Mouse (Mus musculus) hindbrain, embryonic 16.5 days (tissue): ENCODE data around the gene Apoc1. TPM values are rescaled to one million over a fixed set of nuclear protein-coding genes. Genes with fewer than 3 reads are reported as not detected.

ENCODE experiments used
- ATAC-seq: fragments of 200-750 bp; cut with Nextera tagmentation; 2 replicates; pipeline ENCODE4 v1.8.0; 2017; ENCODE audit warnings: moderate TSS enrichment, moderate library complexity
- H3K27ac ChIP-seq: fragments of 300-500 bp; sonication (generic); 2 replicates; pipeline ENCODE4 v1.5.1; 2014; ENCODE audit warnings: low read depth, mild to moderate bottlenecking, control low read depth, low read length, moderate library complexity
- H3K27me3 ChIP-seq: fragments of 300-500 bp; sonication (generic); replicated peaks from 2 replicates; pipeline ENCODE4 v1.6.1; 2014; ENCODE audit warnings: low read length; ENCODE audit not compliant: control insufficient read depth, insufficient read depth
- H3K36me3 ChIP-seq: fragments of 300-500 bp; sonication (generic); 2 replicates; pipeline ENCODE4 v1.6.1; 2014; ENCODE audit warnings: mild to moderate bottlenecking, low read length, moderate library complexity, mixed read lengths; ENCODE audit not compliant: control insufficient read depth, insufficient read depth
- H3K4me1 ChIP-seq: fragments of 300-500 bp; sonication (generic); 2 replicates; pipeline ENCODE4 v1.6.1; 2014; ENCODE audit warnings: low read depth, low read length; ENCODE audit not compliant: control insufficient read depth, insufficient read depth
- H3K4me2 ChIP-seq: fragments of 300-500 bp; sonication (generic); 2 replicates; pipeline ENCODE4 v1.6.1; 2014; ENCODE audit warnings: mild to moderate bottlenecking, low read length, control low read depth, moderate library complexity
- H3K4me3 ChIP-seq: fragments of 300-500 bp; sonication (generic); 2 replicates; pipeline ENCODE4 v1.5.1; 2014; ENCODE audit warnings: mild to moderate bottlenecking, low read length, control low read depth, moderate library complexity
- H3K9ac ChIP-seq: fragments of 300-500 bp; sonication (generic); 2 replicates; pipeline ENCODE4 v1.6.1; 2014; ENCODE audit warnings: low read depth, mild to moderate bottlenecking, control low read depth, low read length, moderate library complexity
- H3K9me3 ChIP-seq: fragments of 300-500 bp; sonication (generic); 2 replicates; pipeline ENCODE4 v1.6.1; 2014; ENCODE audit warnings: mild to moderate bottlenecking, low read length, moderate library complexity; ENCODE audit not compliant: control insufficient read depth
- whole genome bisulfite sequencing: fragments of 180-500 bp; shearing (Covaris S2); extraction: QIAGEN DNeasy Blood & Tissue Kit; methylation state at CpG from one replicate; pipeline ENCODE4 v1.1.7; 2014; 5-methylcytosine and 5-hydroxymethylcytosine counted together
- polyA plus RNA-seq: library from polyadenylated mRNA; unstranded; fragments of >200 nt; fragmentation: Nextera tagmentation; extraction: Ambion mirVana; gene quantifications from 2 replicates; pipeline ENCODE4 v1.2.1, GENCODE M21; 2015

Apoc1 gene
- polyA plus RNA-seq, 1 experiment from 2014 or later: 3.1 TPM

GRCm38 (mm10) chr7:19698907-19699826 is 6.7 kb upstream of the Apoc1 start, which contains the start of gene Apoe:
Gene Apoe (minus strand): TSS chr7:19699188.
- ATAC-seq: peak; percentile 80
- H3K4me1 ChIP-seq: peaks cover 19% of the 10 kb centered on the region
- peak within 1 kb of the TSS; percentile 40 for H3K4me3 ChIP-seq
- no peaks in the 10 kb centered on the region for H3K27me3 ChIP-seq
- no peaks in the 10 kb centered on the region for H3K9me3 ChIP-seq
- peak within 1 kb of the TSS; percentile 58 for H3K9ac ChIP-seq
- 1% methylated on average over 20 of the region's 20 CpGs for WGBS
- peak within 1 kb of the TSS; percentile 71 for H3K27ac ChIP-seq
- peak within 1 kb of the TSS; percentile 55 for H3K4me2 ChIP-seq
- H3K36me3 ChIP-seq: peaks cover 5% of the 10 kb centered on the region

DNA sequence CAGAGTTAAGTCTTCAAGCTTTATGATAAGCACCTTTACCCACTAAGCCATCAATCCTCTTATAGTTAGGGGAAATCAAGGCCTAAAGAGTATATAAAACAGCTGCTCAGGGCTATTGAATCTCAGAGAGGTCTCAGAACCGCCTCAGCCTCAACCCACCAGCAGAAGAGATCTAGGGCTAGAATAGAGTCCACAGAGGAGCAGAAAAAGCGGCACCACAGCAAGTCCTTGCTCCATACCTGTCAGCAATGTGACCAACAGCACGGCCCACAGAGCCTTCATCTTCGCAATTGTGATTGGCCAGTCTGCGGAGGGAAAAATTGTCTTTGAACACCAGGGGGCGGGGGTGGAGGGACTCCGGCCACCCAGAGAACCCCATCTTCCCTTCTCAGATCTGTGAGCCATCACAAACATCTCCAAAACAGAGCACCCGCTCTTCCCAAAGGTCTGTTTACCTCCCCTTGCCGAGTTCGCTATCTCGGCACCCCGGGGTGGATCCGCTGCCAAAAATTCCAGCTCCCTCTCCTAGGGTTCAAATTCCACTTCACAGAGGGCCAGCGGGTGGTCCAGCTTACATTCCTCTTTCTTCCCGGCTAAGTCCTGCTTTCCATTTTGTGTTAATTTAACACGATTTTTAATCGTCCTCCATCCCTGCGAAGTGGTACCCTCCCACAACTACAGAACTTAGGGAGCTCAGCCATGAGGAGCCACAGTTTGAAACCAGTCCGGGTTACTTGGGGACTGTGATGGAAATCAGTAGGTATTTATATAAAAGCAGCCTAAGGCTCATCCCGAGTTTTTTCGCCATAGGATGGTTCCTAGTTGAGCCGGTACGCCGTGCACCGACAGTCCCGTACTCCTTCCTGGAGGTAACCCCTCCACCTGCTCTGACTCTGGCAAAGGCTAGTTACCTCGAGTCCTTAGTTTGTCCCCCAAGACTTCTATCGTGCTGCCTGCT is 5.8 kb upstream of the Apoc1 start:
- 2% methylated on average over 28 of the region's 28 CpGs for WGBS
- peaks cover 5% of the 10 kb centered on the region; the same call in 1 of the 2 replicates for H3K36me3 ChIP-seq
- peaks cover 19% of the 10 kb centered on the region for H3K4me1 ChIP-seq
- peak overlapping the region; percentile 60 for H3K27ac ChIP-seq
- peak overlapping the region; percentile 40 for H3K4me3 ChIP-seq
- no peaks in the 10 kb centered on the region for H3K27me3 ChIP-seq
- ATAC-seq: no peak
- peak overlapping the region; percentile 58 for H3K9ac ChIP-seq
- H3K4me2 ChIP-seq: peak overlapping the region; percentile 55
- H3K9me3 ChIP-seq: no peaks in the 10 kb centered on the region

- H3K9me3 ChIP-seq: no peaks in the 10 kb centered on the region
- peaks cover 19% of the 10 kb centered on the region for H3K4me1 ChIP-seq
- no peak overlapping the region for H3K4me3 ChIP-seq
- H3K9ac ChIP-seq: no peak overlapping the region
- no peak overlapping the region for H3K4me2 ChIP-seq
- no peak overlapping the region for H3K27ac ChIP-seq
- H3K27me3 ChIP-seq: no peaks in the 10 kb centered on the region
- ATAC-seq: no peak
- WGBS: 91% methylated on average over 34 of the region's 34 CpGs
- peaks cover 3% of the 10 kb centered on the region; the same call in 1 of the 2 replicates for H3K36me3 ChIP-seq
Measured at GRCm38 (mm10) chr7:19696336-19696873, 3.9 kb upstream of the Apoc1 start.

DNA sequence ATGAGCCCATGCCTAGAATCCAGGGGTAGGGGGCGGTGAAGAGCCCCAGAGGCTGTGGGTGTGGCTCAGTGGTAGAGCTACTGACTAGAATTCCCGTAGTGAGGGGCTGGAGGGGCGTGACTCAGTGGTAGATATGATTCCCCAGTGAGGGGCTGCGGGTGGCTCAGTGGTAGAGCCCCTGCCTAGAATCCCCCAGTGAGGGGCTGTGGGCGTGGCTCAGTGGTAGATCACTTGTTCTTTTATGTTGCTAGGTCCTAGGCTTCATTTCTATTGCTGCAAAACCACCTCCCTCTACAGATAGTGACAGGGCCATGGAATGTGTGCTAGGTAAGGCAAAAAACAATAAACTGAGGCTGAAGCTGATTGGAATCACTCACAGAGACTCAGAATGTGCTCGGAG is 3.4 kb upstream of the Apoc1 start:
- H3K27ac ChIP-seq: no peak overlapping the region

DNA sequence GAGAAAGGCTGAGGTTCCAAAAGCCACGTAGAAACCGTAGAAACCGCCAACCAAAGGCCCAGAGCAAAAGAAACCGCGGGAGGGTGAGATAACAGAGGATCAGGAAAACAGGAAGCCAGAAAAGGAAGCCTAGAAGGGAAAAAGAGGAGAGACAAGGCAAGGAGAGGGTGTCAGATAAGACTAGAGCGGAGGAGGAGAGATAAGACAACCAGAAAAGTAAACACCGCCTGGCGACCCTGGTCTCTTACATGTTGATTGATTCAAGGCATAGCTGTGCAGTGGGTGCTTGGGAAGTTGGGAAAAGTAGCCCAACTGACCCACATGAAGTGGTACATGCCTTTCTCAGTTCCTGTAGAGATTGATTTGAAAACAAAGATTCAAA is 2.7 kb upstream of the Apoc1 start:
- no peak overlapping the region for H3K4me3 ChIP-seq
- H3K27ac ChIP-seq: peak overlapping the region; percentile 19; the same call in 1 of the 2 replicates
- H3K4me2 ChIP-seq: no peak overlapping the region
- WGBS: 59% methylated on average over 8 of the region's 8 CpGs
- no peaks in the 10 kb centered on the region for H3K9me3 ChIP-seq
- H3K36me3 ChIP-seq: peaks cover 3% of the 10 kb centered on the region; the same call in 1 of the 2 replicates
- H3K27me3 ChIP-seq: no peaks in the 10 kb centered on the region
- H3K9ac ChIP-seq: no peak overlapping the region
- ATAC-seq: no peak
- H3K4me1 ChIP-seq: peaks cover 16% of the 10 kb centered on the region

More for the DNA sequence above, 3.4 kb upstream of the Apoc1 start:
- H3K36me3 ChIP-seq: peaks cover 3% of the 10 kb centered on the region; the same call in 1 of the 2 replicates
- ATAC-seq: no peak
- H3K4me1 ChIP-seq: peaks cover 17% of the 10 kb centered on the region
- H3K4me3 ChIP-seq: no peak overlapping the region
- no peak overlapping the region for H3K9ac ChIP-seq
- H3K9me3 ChIP-seq: no peaks in the 10 kb centered on the region
- 76% methylated on average over 6 of the region's 6 CpGs for WGBS
- no peak overlapping the region for H3K4me2 ChIP-seq
- H3K27me3 ChIP-seq: no peaks in the 10 kb centered on the region

GRCm38 (mm10) chr7:19694336-19695212 is 2.1 kb upstream of the Apoc1 start:
- Histone ChIP-seq H3K4me3 (no peak overlapping the region), H3K27ac (peak overlapping the region; percentile 19), H3K9ac (no peak overlapping the region), H3K27me3 (no peaks in the 10 kb centered on the region), H3K36me3 (peaks cover 3% of the 10 kb centered on the region; the same call in 1 of the 2 replicates), H3K9me3 (no peaks in the 10 kb centered on the region), H3K4me1 (peaks cover 16% of the 10 kb centered on the region), H3K4me2 (no peak overlapping the region)
- ATAC-seq: no peak
- WGBS: 86% methylated on average over 10 of the region's 10 CpGs

DNA sequence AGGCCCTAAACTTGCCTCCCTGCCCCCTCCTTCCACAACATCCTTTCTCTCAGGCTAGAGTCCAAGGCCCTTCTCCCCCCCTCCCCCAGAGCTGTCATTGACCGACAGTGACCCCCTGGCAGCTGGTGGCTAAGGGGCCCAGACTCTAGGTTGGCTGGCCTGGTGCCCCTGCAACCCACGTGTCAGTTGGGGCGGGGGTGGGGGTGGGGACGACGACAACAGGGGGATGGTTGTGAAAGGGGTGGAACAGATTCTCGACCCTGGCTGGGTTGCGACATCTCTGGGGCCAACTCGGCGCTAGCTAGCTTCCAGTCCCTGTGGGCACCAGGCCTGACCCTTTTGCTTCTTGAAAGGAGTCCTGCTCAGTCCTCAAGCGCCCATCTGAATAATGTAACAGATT is 961 bp upstream of the Apoc1 start:
- whole genome bisulfite sequencing: 19% methylated on average over 10 of the region's 10 CpGs
- Histone ChIP-seq H3K9me3 (no peaks in the 10 kb centered on the region), H3K4me2 (no peak overlapping the region), H3K9ac (no peak overlapping the region), H3K36me3 (peaks cover 3% of the 10 kb centered on the region; the same call in 1 of the 2 replicates), H3K4me1 (peaks cover 4% of the 10 kb centered on the region), H3K4me3 (no peak overlapping the region), H3K27ac (peak overlapping the region; percentile 41), H3K27me3 (no peaks in the 10 kb centered on the region)
- peak; percentile 83 for ATAC-seq

GRCm38 (mm10) chr7:19691434-19691833 is 1.0 kb downstream of the Apoc1 start:
- 82% methylated on average over 6 of the region's 6 CpGs for WGBS
- Histone ChIP-seq H3K4me1 (no peaks in the 10 kb centered on the region), H3K9ac (no peak overlapping the region), H3K4me2 (no peak overlapping the region), H3K4me3 (no peak overlapping the region), H3K9me3 (no peaks in the 10 kb centered on the region), H3K27ac (no peak overlapping the region), H3K27me3 (no peaks in the 10 kb centered on the region), H3K36me3 (peaks cover 1% of the 10 kb centered on the region; the same call in 1 of the 2 replicates)
- no peak for ATAC-seq
